8 mouse cellular contexts compared by ENCODE assay signal in the genomic region with DNA sequence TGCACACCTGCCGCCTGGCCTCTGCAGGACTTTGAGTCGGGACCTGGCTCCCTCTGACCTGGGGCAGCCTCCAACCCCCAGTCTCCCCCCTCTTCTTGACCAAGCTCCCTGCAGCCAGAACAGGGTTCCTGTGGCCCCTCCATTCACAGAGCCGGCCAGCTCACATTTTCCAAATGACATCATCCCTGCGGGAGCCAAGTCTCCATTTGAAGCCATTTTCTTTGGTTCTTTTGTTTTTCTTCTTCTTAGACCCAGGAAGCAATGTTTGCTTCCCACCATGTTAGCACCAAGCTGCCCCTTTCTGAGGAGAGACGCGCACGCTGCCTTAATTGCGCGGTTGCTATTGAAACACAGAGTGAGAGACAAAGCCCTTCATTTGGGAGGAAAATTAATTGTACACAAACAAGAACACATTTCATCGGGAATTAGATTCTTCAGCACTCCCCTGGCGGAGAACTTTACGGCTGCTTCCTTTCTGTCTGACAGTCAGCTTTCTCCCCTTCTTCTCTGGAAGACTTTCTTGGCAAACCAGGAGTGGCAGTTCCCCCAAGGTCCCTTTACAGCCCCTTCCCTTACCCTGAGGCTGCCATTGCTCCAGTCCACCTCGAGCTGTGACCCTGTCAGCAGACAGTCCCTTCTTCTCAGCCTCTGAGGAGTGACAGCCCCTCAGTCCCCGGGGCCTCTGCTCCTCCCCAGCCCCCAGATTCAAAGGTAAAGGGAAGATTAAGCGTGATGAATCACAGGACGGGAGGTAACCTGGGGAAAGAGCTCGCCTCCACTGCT.
DNase-seq lines count a peak whose midpoint lies in the region; ATAC-seq lines count a peak whose summit lies in the region.
"Not testable (repeated sequence)": the region's sequence is repeated elsewhere in the genome, so short reads cannot be mapped to it uniquely, and the experiment has no call there.

No protein-coding gene starts in this region.

- H3K9me3 ChIP-seq in embryonic facial prominence, embryonic 14.5 days (ENCODE audit: control insufficient read depth, low read length); kidney, embryonic 15.5 days (replicated peaks); limb, embryonic 15.5 days; midbrain, embryonic 15.5 days; stomach, embryonic 16.5 days (replicated peaks; ENCODE audit: control insufficient read depth, low read length): not testable (repeated sequence)

- peak overlapping the region; percentile 69; the same call in 1 of the 2 replicates for H3K27ac ChIP-seq in embryonic facial prominence, embryonic 14.5 days (replicated peaks; ENCODE audit: low read depth, low read length)
- peak overlapping the region; percentile 71 for H3K27ac ChIP-seq in kidney, embryonic 15.5 days
- H3K27ac ChIP-seq in limb, embryonic 15.5 days: peak overlapping the region; percentile 84
- 0 out of 2 replicates have a peak overlapping the region, but pooled peaks have one; percentile 43 for H3K27ac ChIP-seq in midbrain, embryonic 15.5 days
- peak overlapping the region; percentile 79 for H3K27ac ChIP-seq in stomach, embryonic 16.5 days (ENCODE audit: low read length)

- H3K4me1 ChIP-seq in embryonic facial prominence, embryonic 14.5 days (ENCODE audit: control insufficient read depth, insufficient read depth, low read length): peaks cover 12% of the 10 kb centered on the region
- peaks cover 38% of the 10 kb centered on the region for H3K4me1 ChIP-seq in kidney, embryonic 15.5 days
- peaks cover 34% of the 10 kb centered on the region for H3K4me1 ChIP-seq in limb, embryonic 15.5 days
- H3K4me1 ChIP-seq in midbrain, embryonic 15.5 days: peaks cover 25% of the 10 kb centered on the region
- peaks cover 18% of the 10 kb centered on the region for H3K4me1 ChIP-seq in stomach, embryonic 16.5 days (ENCODE audit: control insufficient read depth, insufficient read depth, low read length)

- H3K9ac ChIP-seq in embryonic facial prominence, embryonic 14.5 days (ENCODE audit: low read depth, low read length); kidney, embryonic 15.5 days; limb, embryonic 15.5 days; midbrain, embryonic 15.5 days; stomach, embryonic 16.5 days (ENCODE audit: low read length): not testable (repeated sequence)

- intact Hi-C loops in heart, postnatal 14 days (cut with DNase I): not testable (repeated sequence)

- peak; percentile 14 for DNase-seq in adrenal gland, adult 8-10 months
- peak; percentile 80 for DNase-seq in embryonic facial prominence, embryonic 14.5 days (ENCODE audit: low spot score)
- peak; percentile 38 for DNase-seq in gastrocnemius, postnatal 25 days
- peak; percentile 55 to 68 for DNase-seq in heart, postnatal 14 days

- H3K27me3 ChIP-seq in embryonic facial prominence, embryonic 14.5 days (replicated peaks; ENCODE audit: control insufficient read depth, insufficient read depth, low read length); kidney, embryonic 15.5 days; limb, embryonic 15.5 days; midbrain, embryonic 15.5 days (replicated peaks); stomach, embryonic 16.5 days (ENCODE audit: control insufficient read depth, insufficient read depth, low read length): not testable (repeated sequence)

- ATAC-seq in embryonic facial prominence, embryonic 14.5 days (ENCODE audit: low read depth): peak; percentile 68; the same call in 1 of the 2 replicates
- ATAC-seq in kidney, embryonic 15.5 days (replicated peaks; ENCODE audit: low FRiP score): peak; percentile 44; the same call in 1 of the 2 replicates
- peak; percentile 67; the same call in 1 of the 2 replicates for ATAC-seq in limb, embryonic 15.5 days (ENCODE audit: insufficient number of reproducible peaks, low FRiP score, low TSS enrichment, low read depth)
- not testable (repeated sequence) for ATAC-seq in midbrain, embryonic 15.5 days (replicated peaks)
- ATAC-seq in stomach, embryonic 16.5 days (ENCODE audit: insufficient read depth, low FRiP score): peak; percentile 35

- H3K36me3 ChIP-seq in embryonic facial prominence, embryonic 14.5 days (ENCODE audit: control insufficient read depth, insufficient read depth, low read length); kidney, embryonic 15.5 days; limb, embryonic 15.5 days; midbrain, embryonic 15.5 days (replicated peaks); stomach, embryonic 16.5 days (ENCODE audit: control insufficient read depth, insufficient read depth, low read length): not testable (repeated sequence)

- H3K4me3 ChIP-seq in embryonic facial prominence, embryonic 14.5 days (ENCODE audit: low read depth, low read length); limb, embryonic 15.5 days; midbrain, embryonic 15.5 days; stomach, embryonic 16.5 days (replicated peaks; ENCODE audit: low read length): not testable (repeated sequence)
- H3K4me3 ChIP-seq in kidney, embryonic 15.5 days (replicated peaks): 0 out of 2 replicates have a peak overlapping the region, but pooled peaks have one; percentile 9

- H3K4me2 ChIP-seq in embryonic facial prominence, embryonic 14.5 days (ENCODE audit: low read depth, low read length): peak overlapping the region; percentile 13; the same call in 1 of the 2 replicates
- H3K4me2 ChIP-seq in kidney, embryonic 15.5 days: peak overlapping the region; percentile 46
- H3K4me2 ChIP-seq in limb, embryonic 15.5 days: 0 out of 2 replicates have a peak overlapping the region, but pooled peaks have one; percentile 7
- not testable (repeated sequence) for H3K4me2 ChIP-seq in midbrain, embryonic 15.5 days
- H3K4me2 ChIP-seq in stomach, embryonic 16.5 days (ENCODE audit: low read depth, low read length): peak overlapping the region; percentile 36

- 13% methylated on average over 13 of the region's 17 CpGs for WGBS in embryonic facial prominence, embryonic 14.5 days
- 4% methylated on average over 14 of the region's 17 CpGs for WGBS in kidney, embryonic 15.5 days
- WGBS in limb, embryonic 15.5 days: 11% methylated on average over 14 of the region's 17 CpGs
- WGBS in midbrain, embryonic 15.5 days: 5% methylated on average over 15 of the region's 17 CpGs
- 15% methylated on average over 14 of the region's 17 CpGs for WGBS in stomach, embryonic 16.5 days

Comparison
In these comparisons a context has a peak if more than half of its experiments do, and no peak if none do; other contexts are left out.
1. DNase-seq: peak in every context shown above with its lines; median percentile 80 in embryonic facial prominence, embryonic 14.5 days; 62 in heart, postnatal 14 days; 38 in gastrocnemius, postnatal 25 days; 14 in adrenal gland, adult 8-10 months.